Mouse (Mus musculus): ENCODE results near the gene Mcf2l.

Mcf2l gene

GRCm38 (mm10) chr8:12873357-12874046 is at the start of gene Mcf2l:
Mcf2l (plus strand) TSS chr8:12873806.
- no peak for DNase-seq (ENCODE audit: low spot score)

GRCm38 (mm10) chr8:12824562-12824961 is 49.0 kb upstream of the Mcf2l start:
- DNase-seq (ENCODE audit: low spot score): no peak

GRCm38 (mm10) chr8:12825236-12825635 is 48.4 kb upstream of the Mcf2l start:
- no peak for DNase-seq (ENCODE audit: low spot score)

- no peak for DNase-seq (ENCODE audit: low spot score)
Measured at GRCm38 (mm10) chr8:12825686-12826237, 47.8 kb upstream of the Mcf2l start.

GRCm38 (mm10) chr8:12827124-12827523 is 46.5 kb upstream of the Mcf2l start:
- DNase-seq (ENCODE audit: low spot score): no peak

GRCm38 (mm10) chr8:12828298-12828697 is 45.3 kb upstream of the Mcf2l start:
- no peak for DNase-seq (ENCODE audit: low spot score)

- no peak for DNase-seq (ENCODE audit: low spot score)
Measured at GRCm38 (mm10) chr8:12829381-12829780, 44.2 kb upstream of the Mcf2l start.

GRCm38 (mm10) chr8:12831659-12832589 is 41.7 kb upstream of the Mcf2l start:
- no peak for DNase-seq (ENCODE audit: low spot score)

GRCm38 (mm10) chr8:12833616-12834015 is 40.0 kb upstream of the Mcf2l start:
- DNase-seq (ENCODE audit: low spot score): no peak

- DNase-seq (ENCODE audit: low spot score): no peak
Measured at GRCm38 (mm10) chr8:12840834-12841233, 32.8 kb upstream of the Mcf2l start.

GRCm38 (mm10) chr8:12842342-12842995 is 31.1 kb upstream of the Mcf2l start:
- DNase-seq (ENCODE audit: low spot score): no peak

- no peak for DNase-seq (ENCODE audit: low spot score)
Measured at GRCm38 (mm10) chr8:12844347-12844950, 29.2 kb upstream of the Mcf2l start.

- DNase-seq (ENCODE audit: low spot score): no peak
Measured at GRCm38 (mm10) chr8:12846447-12846846, 27.2 kb upstream of the Mcf2l start.

GRCm38 (mm10) chr8:12851241-12851640 is 22.4 kb upstream of the Mcf2l start:
- no peak for DNase-seq (ENCODE audit: low spot score)

GRCm38 (mm10) chr8:12856038-12856437 is 17.6 kb upstream of the Mcf2l start:
- DNase-seq (ENCODE audit: low spot score): no peak

GRCm38 (mm10) chr8:12863061-12863460 is 10.5 kb upstream of the Mcf2l start:
- no peak for DNase-seq (ENCODE audit: low spot score)

GRCm38 (mm10) chr8:12863608-12864007 is 10.0 kb upstream of the Mcf2l start:
- no peak for DNase-seq (ENCODE audit: low spot score)

- no peak for DNase-seq (ENCODE audit: low spot score)
Measured at GRCm38 (mm10) chr8:12865790-12866189, 7.8 kb upstream of the Mcf2l start.

- no peak for DNase-seq (ENCODE audit: low spot score)
Measured at GRCm38 (mm10) chr8:12869661-12870060, 3.9 kb upstream of the Mcf2l start.

- no peak for DNase-seq (ENCODE audit: low spot score)
Measured at GRCm38 (mm10) chr8:12870656-12871055, 3.0 kb upstream of the Mcf2l start.

GRCm38 (mm10) chr8:12871461-12871860 is 2.1 kb upstream of the Mcf2l start:
- no peak for DNase-seq (ENCODE audit: low spot score)

GRCm38 (mm10) chr8:12872983-12873356 is 636 bp upstream of the Mcf2l start:
- DNase-seq (ENCODE audit: low spot score): no peak

Data from left cerebral cortex, adult 11 months (tissue).